Mouse (Mus musculus): ENCODE results near the gene 4921501E09Rik. TPM values are rescaled to one million over a fixed set of nuclear protein-coding genes. Genes with fewer than 3 reads are reported as not detected.
A peak's percentile ranks its signal among the peaks of the same experiment; 100 is the strongest.
"Not testable (repeated sequence)": the region's sequence is repeated elsewhere in the genome, so short reads cannot be mapped to it uniquely, and the experiment has no call there.

Gene 4921501E09Rik
- polyA plus RNA-seq, 1 experiment from 2014 or later, result not detected

DNA sequence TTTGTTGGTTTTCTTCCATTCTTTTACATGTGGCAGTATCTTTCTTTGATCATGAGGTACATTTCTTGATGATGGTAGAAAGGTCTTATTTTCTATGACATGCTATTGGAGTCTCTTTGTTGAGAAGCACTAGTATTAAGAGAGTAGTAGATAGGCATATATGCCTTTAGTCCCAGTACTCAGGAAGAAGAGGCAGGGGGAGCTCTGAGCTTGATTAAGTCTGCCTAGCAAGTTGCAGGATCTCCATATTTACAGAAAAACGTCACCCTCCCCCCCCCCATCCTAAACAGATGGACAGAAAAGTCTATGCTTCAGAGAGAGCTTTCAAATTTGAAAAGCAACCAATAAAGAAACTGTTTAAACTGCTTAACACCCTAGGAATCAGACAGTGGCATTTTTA is 9.1 kb downstream of the 4921501E09Rik start:
- TF ChIP-seq CTCF (IDR thresholded peaks at IDR 0.05; ENCODE audit: low read depth), result no peak; the same call in 1 of the 2 replicates
- Histone ChIP-seq H3K4me2 (ENCODE audit: low read length) (no peak overlapping the region), H3K36me3 (ENCODE audit: insufficient read depth, low read length) (no peaks in the 10 kb centered on the region), H3K4me1 (replicated peaks; ENCODE audit: insufficient read depth, low read length) (no peaks in the 10 kb centered on the region), H3K27me3 (ENCODE audit: insufficient read depth, low read length) (no peaks in the 10 kb centered on the region), H3K9ac (ENCODE audit: low read depth, low read length) (no peak overlapping the region), H3K9me3 (replicated peaks; ENCODE audit: low read length) (no peaks in the 10 kb centered on the region), H3K27ac (no peak overlapping the region), H3K4me3 (replicated peaks; ENCODE audit: low read depth, low read length) (no peak overlapping the region)
- peak; percentile 25 for DNase-seq (ENCODE audit: low spot score)
- no peak for ATAC-seq (replicated peaks; ENCODE audit: low FRiP score, low read depth)
- 10% methylated on average over 1 of the region's 1 CpGs for WGBS

DNA sequence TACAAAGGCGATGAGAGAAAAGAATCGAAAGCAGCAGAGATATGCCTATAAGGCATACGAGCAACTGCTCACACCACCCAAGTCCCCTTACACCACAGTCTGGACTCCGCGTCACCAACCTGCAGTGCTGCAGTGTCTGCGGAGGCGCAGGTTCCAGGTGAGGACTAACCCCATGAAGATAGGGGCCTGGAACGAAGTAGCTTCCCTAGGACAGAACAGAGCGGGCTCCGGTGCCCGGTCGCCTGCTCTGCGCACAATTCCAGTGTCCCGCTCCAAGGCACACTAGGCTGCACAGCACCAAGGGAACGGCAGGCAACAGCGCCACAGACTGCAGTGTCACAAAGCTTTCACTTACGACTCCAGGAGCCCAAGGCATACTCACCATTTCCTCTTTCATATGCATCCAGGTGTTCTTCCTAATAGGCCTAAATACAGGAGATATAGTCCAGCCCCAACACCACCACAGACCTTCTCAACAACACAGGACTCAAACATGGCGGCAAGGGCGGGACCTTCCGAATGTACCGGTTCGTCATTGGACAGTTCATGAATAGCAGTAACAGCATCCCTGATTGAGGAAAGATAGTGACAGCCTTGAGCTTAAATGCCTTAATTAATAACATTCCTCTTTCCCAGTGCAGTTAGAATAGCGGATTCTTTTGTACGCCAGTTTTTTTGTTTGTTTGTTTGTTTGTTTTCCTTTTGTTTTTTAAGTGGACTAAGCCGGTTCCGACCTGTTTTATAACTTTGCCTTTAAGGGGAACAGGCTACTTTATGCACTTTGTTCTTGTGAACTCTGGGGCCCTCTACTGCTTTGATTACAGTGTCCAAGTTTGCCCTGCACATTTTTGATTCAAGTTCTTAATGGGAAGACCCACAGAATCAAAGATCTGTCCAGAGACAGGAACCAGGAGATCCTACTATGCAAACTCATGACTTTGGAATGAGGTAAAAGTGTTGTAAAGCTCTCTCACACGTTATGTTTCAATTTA is 34.7 kb downstream of the 4921501E09Rik start, which contains the start of gene Zfp763:
Zfp763 (minus strand) TSS at position 503 of the 992 bp plus-strand sequence.
- 2% methylated on average over 27 of the region's 27 CpGs for WGBS
- peak; percentile 27 for TF ChIP-seq CTCF (IDR thresholded peaks at IDR 0.05; ENCODE audit: low read depth)
- H3K9ac ChIP-seq (ENCODE audit: low read depth, low read length), result peak within 1 kb of the TSS; percentile 88
- H3K9me3 ChIP-seq (replicated peaks; ENCODE audit: low read length), result no peaks in the 10 kb centered on the region
- no peaks in the 10 kb centered on the region for H3K27me3 ChIP-seq (ENCODE audit: insufficient read depth, low read length)
- no peaks in the 10 kb centered on the region for H3K4me1 ChIP-seq (replicated peaks; ENCODE audit: insufficient read depth, low read length)
- no peaks in the 10 kb centered on the region for H3K36me3 ChIP-seq (ENCODE audit: insufficient read depth, low read length)
- peak within 1 kb of the TSS; percentile 90 for H3K27ac ChIP-seq
- H3K4me2 ChIP-seq (ENCODE audit: low read length), result peak within 1 kb of the TSS; percentile 64
- DNase-seq (ENCODE audit: low spot score) (peak; percentile 95), ATAC-seq (replicated peaks; ENCODE audit: low FRiP score, low read depth) (peak; percentile 97)
- peak within 1 kb of the TSS; percentile 73 for H3K4me3 ChIP-seq (replicated peaks; ENCODE audit: low read depth, low read length)

DNA sequence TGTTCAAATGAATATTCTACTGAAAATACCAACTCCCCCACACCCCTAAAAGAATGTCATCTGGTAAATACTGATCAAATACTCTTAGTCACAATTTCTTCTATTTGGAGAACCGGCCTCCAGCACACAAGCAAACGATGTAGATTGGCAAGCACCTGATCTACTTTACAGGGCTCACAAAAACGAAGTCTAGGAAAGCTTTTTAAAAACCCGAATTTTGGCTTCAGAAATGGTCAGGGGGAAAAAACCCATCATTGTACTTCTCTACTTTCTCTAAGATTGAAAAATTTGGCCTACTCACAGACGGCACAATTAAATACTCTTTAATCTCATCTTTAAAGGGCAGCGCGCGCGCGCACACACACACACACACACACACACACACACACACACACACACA is 35.5 kb downstream of the 4921501E09Rik start:
- no peaks in the 10 kb centered on the region for H3K36me3 ChIP-seq (ENCODE audit: insufficient read depth, low read length)
- no peak for TF ChIP-seq CTCF (IDR thresholded peaks at IDR 0.05; ENCODE audit: low read depth)
- H3K9ac ChIP-seq (ENCODE audit: low read depth, low read length), result peak overlapping the region; percentile 88; the same call in 1 of the 2 replicates
- peak overlapping the region; percentile 73 for H3K4me3 ChIP-seq (replicated peaks; ENCODE audit: low read depth, low read length)
- H3K4me2 ChIP-seq (ENCODE audit: low read length), result peak overlapping the region; percentile 64
- no peaks in the 10 kb centered on the region for H3K27me3 ChIP-seq (ENCODE audit: insufficient read depth, low read length)
- WGBS, result 12% methylated on average over 10 of the region's 10 CpGs
- DNase-seq (ENCODE audit: low spot score) (peak; percentile 7), ATAC-seq (replicated peaks; ENCODE audit: low FRiP score, low read depth) (no peak)
- H3K27ac ChIP-seq, result peak overlapping the region; percentile 90; the same call in 1 of the 2 replicates
- no peaks in the 10 kb centered on the region for H3K4me1 ChIP-seq (replicated peaks; ENCODE audit: insufficient read depth, low read length)
- H3K9me3 ChIP-seq (replicated peaks; ENCODE audit: low read length), result no peaks in the 10 kb centered on the region

DNA sequence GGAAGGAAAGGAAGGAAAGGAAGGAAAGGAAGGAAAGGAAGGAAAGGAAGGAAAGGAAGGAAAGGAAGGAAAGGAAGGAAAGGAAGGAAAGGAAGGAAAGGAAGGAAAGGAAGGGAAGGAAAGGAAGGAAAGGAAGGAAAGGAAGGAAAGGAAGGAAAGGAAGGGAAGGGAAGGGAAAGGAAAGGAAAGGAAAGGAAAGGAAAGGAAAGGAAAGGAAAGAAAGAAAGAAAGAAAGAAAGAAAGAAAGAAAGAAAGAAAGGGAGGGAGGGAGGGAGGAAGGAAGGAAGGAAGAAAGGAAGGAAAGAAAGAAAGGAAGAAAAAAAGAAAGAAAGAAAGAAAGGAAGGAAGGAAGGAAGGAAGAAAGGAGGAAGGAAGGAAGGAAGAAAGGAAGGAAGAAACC is 47.4 kb downstream of the 4921501E09Rik start:
- Histone ChIP-seq H3K36me3 (ENCODE audit: insufficient read depth, low read length) (peaks cover 31% of the 10 kb centered on the region), H3K9me3 (replicated peaks; ENCODE audit: low read length) (peaks cover 22% of the 10 kb centered on the region; the same call in 1 of the 2 replicates)
- not testable (repeated sequence) for H3K9ac ChIP-seq (ENCODE audit: low read depth, low read length); H3K4me3 ChIP-seq (replicated peaks; ENCODE audit: low read depth, low read length); ATAC-seq (replicated peaks; ENCODE audit: low FRiP score, low read depth); H3K27ac ChIP-seq; DNase-seq (ENCODE audit: low spot score); H3K4me1 ChIP-seq (replicated peaks; ENCODE audit: insufficient read depth, low read length); H3K4me2 ChIP-seq (ENCODE audit: low read length); H3K27me3 ChIP-seq (ENCODE audit: insufficient read depth, low read length)

Other genes with a start within 250 kb of the 4921501E09Rik start
- 9.4 and 9.8 TPM in 2 replicates for gene Zfp799, start 237.8 kb downstream of the 4921501E09Rik start, polyA plus RNA-seq (2015; fragmentation: Nextera tagmentation; extraction: Ambion mirVana)
- gene Zfp870, start 176.4 kb downstream of the 4921501E09Rik start, polyA plus RNA-seq (2015; fragmentation: Nextera tagmentation; extraction: Ambion mirVana), result 6.9 and 7.5 TPM in 2 replicates
- not detected in 2 replicates for gene Cyp4f14, start 150.7 kb downstream of the 4921501E09Rik start, polyA plus RNA-seq (2015; fragmentation: Nextera tagmentation; extraction: Ambion mirVana)
- 15.6 and 18.4 TPM in 2 replicates for gene Cyp4f13, start 120.7 kb downstream of the 4921501E09Rik start, polyA plus RNA-seq (2015; fragmentation: Nextera tagmentation; extraction: Ambion mirVana)
- gene Zfp472, start 102.2 kb downstream of the 4921501E09Rik start, polyA plus RNA-seq (2015; fragmentation: Nextera tagmentation; extraction: Ambion mirVana), result 7.8 and 9.0 TPM in 2 replicates
- gene Zfp952, start 74.9 kb downstream of the 4921501E09Rik start, polyA plus RNA-seq (2015; fragmentation: Nextera tagmentation; extraction: Ambion mirVana), result 8.7 and 8.8 TPM in 2 replicates
- 9.8 and 11.5 TPM in 2 replicates for gene Zfp763, start 34.7 kb downstream of the 4921501E09Rik start, polyA plus RNA-seq (2015; fragmentation: Nextera tagmentation; extraction: Ambion mirVana)
- 5.6 and 6.3 TPM in 2 replicates for gene Zfp563, start 21.3 kb upstream of the 4921501E09Rik start, polyA plus RNA-seq (2015; fragmentation: Nextera tagmentation; extraction: Ambion mirVana)
- gene Morc2b, start 71.6 kb upstream of the 4921501E09Rik start, polyA plus RNA-seq (2015; fragmentation: Nextera tagmentation; extraction: Ambion mirVana), result not detected in 2 replicates
- gene Olfr55, start 100.4 kb upstream of the 4921501E09Rik start, polyA plus RNA-seq (2015; fragmentation: Nextera tagmentation; extraction: Ambion mirVana), result not detected in 2 replicates
- gene Olfr239, start 123.2 kb upstream of the 4921501E09Rik start, polyA plus RNA-seq (2015; fragmentation: Nextera tagmentation; extraction: Ambion mirVana), result not detected in 2 replicates
- gene Olfr1564, start 153.6 kb upstream of the 4921501E09Rik start, polyA plus RNA-seq (2015; fragmentation: Nextera tagmentation; extraction: Ambion mirVana), result not detected in 2 replicates
- 12.7 and 15.0 TPM in 2 replicates for gene Zfp955a, start 187.1 kb upstream of the 4921501E09Rik start, polyA plus RNA-seq (2015; fragmentation: Nextera tagmentation; extraction: Ambion mirVana)
- 0.01 and 0.03 TPM in 2 replicates for gene Olfr63, start 196.6 kb upstream of the 4921501E09Rik start, polyA plus RNA-seq (2015; fragmentation: Nextera tagmentation; extraction: Ambion mirVana)
- 8.6 and 11.9 TPM in 2 replicates for gene Zfp955b, start 221.5 kb upstream of the 4921501E09Rik start, polyA plus RNA-seq (2015; fragmentation: Nextera tagmentation; extraction: Ambion mirVana)

Measured in kidney, postnatal 0 days (tissue).